Mouse (Mus musculus) lung, postnatal 0 days (tissue): ENCODE data around the gene Sh3bgrl3. TPM values are rescaled to one million over a fixed set of nuclear protein-coding genes. Genes with fewer than 3 reads are reported as not detected.

Experiments
- ATAC-seq: fragments of 200-750 bp; cut with Nextera tagmentation; 2 replicates; pipeline ENCODE4 v1.8.0; 2017; ENCODE audit warnings: moderate library complexity
- DNase-seq: peaks from one replicate; pipeline ENCODE4 v3.0.0-alpha.2; 2016; ENCODE audit warnings: low spot score
- H3K27ac ChIP-seq: fragments of 300-500 bp; sonication (generic); 2 replicates; pipeline ENCODE4 v1.5.1; 2014; ENCODE audit warnings: antibody characterized with exemption, mild to moderate bottlenecking, low read length, mixed read lengths
- H3K27me3 ChIP-seq: fragments of 300-500 bp; sonication (generic); replicated peaks from 2 replicates; pipeline ENCODE4 v1.6.1; 2014; ENCODE audit warnings: low read length, mixed read lengths; ENCODE audit not compliant: insufficient read depth
- H3K36me3 ChIP-seq: fragments of 300-500 bp; sonication (generic); 2 replicates; pipeline ENCODE4 v1.6.1; 2014; ENCODE audit warnings: low read length, mixed read lengths; ENCODE audit not compliant: insufficient read depth
- H3K4me1 ChIP-seq: fragments of 300-500 bp; sonication (generic); 2 replicates; pipeline ENCODE4 v1.6.1; 2014; ENCODE audit warnings: antibody characterized with exemption, low read depth, low read length, mixed read lengths; ENCODE audit not compliant: insufficient read depth
- H3K4me2 ChIP-seq: fragments of 300-500 bp; sonication (generic); replicated peaks from 2 replicates; pipeline ENCODE4 v1.6.1; 2014; ENCODE audit warnings: low read depth, mild to moderate bottlenecking, low read length, moderate library complexity, mixed read lengths
- H3K4me3 ChIP-seq: fragments of 300-500 bp; sonication (generic); 2 replicates; pipeline ENCODE4 v1.5.1; 2014; ENCODE audit warnings: low read depth, low read length
- H3K9ac ChIP-seq: fragments of 300-500 bp; sonication (generic); replicated peaks from 2 replicates; pipeline ENCODE4 v1.6.1; 2014; ENCODE audit warnings: low read depth, mild to moderate bottlenecking
- H3K9me3 ChIP-seq: fragments of 300-500 bp; sonication (generic); 2 replicates; pipeline ENCODE4 v1.6.1; 2016; ENCODE audit warnings: low read length, mixed read lengths
- CTCF ChIP-seq: IDR thresholded peaks from 2 replicates; pipeline ENCODE4 v1.5.1; 2016; ENCODE audit warnings: antibody characterized with exemption, mild to moderate bottlenecking
- EP300 ChIP-seq: IDR thresholded peaks from 2 replicates; pipeline ENCODE4 v1.6.1; 2016; ENCODE audit warnings: antibody characterized with exemption, mild to moderate bottlenecking, control low read depth
- WGBS: fragments of 180-500 bp; shearing (Covaris S2); extraction: QIAGEN DNeasy Blood & Tissue Kit; methylation state at CpG from one replicate; pipeline ENCODE4 v1.1.7; 2014; 5-methylcytosine and 5-hydroxymethylcytosine counted together
- polyA plus RNA-seq: library from polyadenylated mRNA; unstranded; fragments of >200 nt; fragmentation: Nextera tagmentation; extraction: Ambion mirVana; gene quantifications from 2 replicates; pipeline ENCODE4 v1.2.1, GENCODE M21; 2015

Gene Sh3bgrl3
- polyA plus RNA-seq, 1 experiment from 2014 or later, result 513 TPM

DNA sequence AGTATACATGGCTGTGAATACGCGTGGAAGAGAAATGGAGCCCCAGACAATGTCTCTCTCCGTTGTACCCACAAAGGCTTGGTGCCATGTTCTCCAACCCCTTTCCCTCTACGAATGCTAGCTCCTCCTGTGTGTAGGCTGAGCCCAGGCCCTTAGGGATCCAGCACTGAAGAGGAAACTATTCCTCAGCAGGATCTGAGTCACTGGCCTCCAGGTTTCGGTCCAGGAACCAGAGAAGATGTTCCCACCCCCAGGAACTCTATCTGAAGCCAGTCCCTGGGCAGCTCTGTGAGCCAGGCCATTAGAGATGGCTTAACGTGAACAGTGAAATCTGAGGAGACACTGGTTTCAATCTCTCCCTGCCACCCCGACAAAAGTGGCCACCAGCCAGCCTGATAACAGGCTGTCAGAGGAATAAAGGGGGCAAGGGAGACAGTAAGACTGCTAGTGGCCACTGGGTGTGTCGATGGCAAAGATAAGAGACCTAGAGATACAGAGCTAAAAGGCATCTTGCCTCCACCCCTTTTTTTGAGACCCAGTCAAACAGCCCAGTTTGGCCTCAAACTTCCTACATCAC is 4.0 kb upstream of the Sh3bgrl3 start:
- no peak for TF ChIP-seq EP300
- TF ChIP-seq CTCF, result no peak
- Histone ChIP-seq H3K4me1 (peaks cover 4% of the 10 kb centered on the region; the same call in 1 of the 2 replicates), H3K36me3 (no peaks in the 10 kb centered on the region), H3K9me3 (no peaks in the 10 kb centered on the region), H3K27me3 (no peaks in the 10 kb centered on the region), H3K4me3 (no peak overlapping the region), H3K4me2 (no peak overlapping the region), H3K9ac (no peak overlapping the region), H3K27ac (no peak overlapping the region)
- no peak for ATAC-seq
- DNase-seq, result no peak
- WGBS, result 60% methylated on average over 8 of the region's 8 CpGs

GRCm38 (mm10) chr4:134132117-134132516 is 3.5 kb upstream of the Sh3bgrl3 start:
- Histone ChIP-seq H3K4me1 (peaks cover 4% of the 10 kb centered on the region; the same call in 1 of the 2 replicates), H3K36me3 (no peaks in the 10 kb centered on the region), H3K9ac (no peak overlapping the region), H3K4me2 (no peak overlapping the region), H3K4me3 (no peak overlapping the region), H3K27ac (no peak overlapping the region), H3K9me3 (no peaks in the 10 kb centered on the region), H3K27me3 (no peaks in the 10 kb centered on the region)
- ATAC-seq (no peak), DNase-seq (no peak)
- no peak for TF ChIP-seq EP300
- no peak for TF ChIP-seq CTCF
- 62% methylated on average over 3 of the region's 3 CpGs for WGBS

- H3K4me3 ChIP-seq, result 0 out of 2 replicates have a peak overlapping the region, but pooled peaks have one; percentile 79
- ATAC-seq (no peak), DNase-seq (peak; percentile 62)
- H3K9me3 ChIP-seq, result no peaks in the 10 kb centered on the region
- TF ChIP-seq CTCF (no peak), EP300 (no peak)
- peaks cover 4% of the 10 kb centered on the region; the same call in 1 of the 2 replicates for H3K4me1 ChIP-seq
- no peak overlapping the region for H3K9ac ChIP-seq
- H3K36me3 ChIP-seq, result no peaks in the 10 kb centered on the region
- H3K4me2 ChIP-seq, result peak overlapping the region; percentile 87
- H3K27me3 ChIP-seq, result no peaks in the 10 kb centered on the region
- 32% methylated on average over 6 of the region's 6 CpGs for WGBS
- peak overlapping the region; percentile 93 for H3K27ac ChIP-seq
Observed at GRCm38 (mm10) chr4:134129482-134129881, 893 bp upstream of the Sh3bgrl3 start.

DNA sequence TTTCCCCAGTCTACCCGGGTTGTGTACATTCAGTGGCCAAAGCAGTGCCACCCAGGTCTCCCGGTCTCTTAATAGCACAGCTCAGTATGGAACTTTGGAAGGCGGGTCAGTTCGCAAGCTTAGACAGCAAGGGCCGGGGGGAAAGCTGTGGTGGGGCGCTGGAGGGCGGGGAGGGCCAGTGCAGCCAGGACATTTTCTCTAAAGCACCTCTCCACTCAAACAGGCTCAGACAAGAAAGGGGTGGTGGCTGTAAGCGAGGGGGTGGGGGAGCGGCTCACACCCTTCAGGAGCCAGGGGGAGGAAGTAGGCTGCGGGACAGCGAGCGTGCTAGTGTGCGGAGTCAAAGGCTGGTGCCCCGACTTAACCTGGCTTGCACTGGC is 384 bp upstream of the Sh3bgrl3 start:
- Histone ChIP-seq H3K4me3 (peak overlapping the region; percentile 79), H3K4me1 (peaks cover 4% of the 10 kb centered on the region; the same call in 1 of the 2 replicates), H3K27ac (peak overlapping the region; percentile 93), H3K27me3 (no peaks in the 10 kb centered on the region), H3K4me2 (peak overlapping the region; percentile 87), H3K9me3 (no peaks in the 10 kb centered on the region), H3K9ac (peak overlapping the region; percentile 89), H3K36me3 (no peaks in the 10 kb centered on the region)
- TF ChIP-seq EP300 (no peak; the same call in 1 of the 2 replicates), CTCF (no peak)
- ATAC-seq, result peak; percentile 80
- under 1% methylated on average over 14 of the region's 14 CpGs for WGBS
- peak; percentile 82 for DNase-seq

DNA sequence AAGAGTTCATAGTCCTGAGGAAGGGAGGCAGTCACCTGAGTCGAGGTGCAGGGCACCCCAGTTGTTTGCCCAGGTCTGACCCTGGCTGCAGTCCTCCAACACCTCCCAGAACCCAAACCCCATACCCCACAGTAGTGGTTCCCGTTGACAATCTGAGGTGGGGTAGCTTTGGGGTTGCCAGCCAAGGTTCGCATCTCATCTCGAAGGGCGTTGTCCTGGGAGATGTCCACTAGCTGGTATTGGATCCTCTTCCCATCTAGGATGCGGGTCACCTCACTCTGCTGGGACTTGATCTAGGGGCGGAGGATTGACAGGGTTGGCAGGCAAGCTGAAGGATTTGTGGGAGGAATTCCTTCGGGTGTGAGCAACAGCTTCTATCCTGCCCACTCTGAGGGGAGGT is 796 bp downstream of the Sh3bgrl3 start:
- Histone ChIP-seq H3K4me2 (peak overlapping the region; percentile 87), H3K9me3 (no peaks in the 10 kb centered on the region), H3K9ac (peak overlapping the region; percentile 89), H3K27me3 (no peaks in the 10 kb centered on the region), H3K27ac (peak overlapping the region; percentile 93; the same call in 1 of the 2 replicates), H3K36me3 (no peaks in the 10 kb centered on the region), H3K4me3 (peak overlapping the region; percentile 79), H3K4me1 (peaks cover 4% of the 10 kb centered on the region; the same call in 1 of the 2 replicates)
- WGBS, result 47% methylated on average over 8 of the region's 8 CpGs
- TF ChIP-seq EP300 (no peak), CTCF (no peak)
- ATAC-seq (no peak), DNase-seq (no peak)

GRCm38 (mm10) chr4:134127121-134127455 is 1.5 kb downstream of the Sh3bgrl3 start:
- Histone ChIP-seq H3K4me2 (no peak overlapping the region; the same call in 1 of the 2 replicates), H3K27me3 (no peaks in the 10 kb centered on the region), H3K27ac (no peak overlapping the region), H3K9ac (no peak overlapping the region), H3K36me3 (no peaks in the 10 kb centered on the region), H3K9me3 (no peaks in the 10 kb centered on the region), H3K4me3 (no peak overlapping the region), H3K4me1 (peaks cover 4% of the 10 kb centered on the region; the same call in 1 of the 2 replicates)
- TF ChIP-seq CTCF (no peak), EP300 (no peak)
- 83% methylated on average over 7 of the region's 7 CpGs for WGBS
- no peak for ATAC-seq
- no peak for DNase-seq
